Mouse (Mus musculus): Measurements from ENCODE around the gene Odf3. TPM values are rescaled to one million over a fixed set of nuclear protein-coding genes. Genes with fewer than 3 reads are reported as not detected.

Gene Odf3
- polyA plus RNA-seq, 2 experiments, result not detected

DNA sequence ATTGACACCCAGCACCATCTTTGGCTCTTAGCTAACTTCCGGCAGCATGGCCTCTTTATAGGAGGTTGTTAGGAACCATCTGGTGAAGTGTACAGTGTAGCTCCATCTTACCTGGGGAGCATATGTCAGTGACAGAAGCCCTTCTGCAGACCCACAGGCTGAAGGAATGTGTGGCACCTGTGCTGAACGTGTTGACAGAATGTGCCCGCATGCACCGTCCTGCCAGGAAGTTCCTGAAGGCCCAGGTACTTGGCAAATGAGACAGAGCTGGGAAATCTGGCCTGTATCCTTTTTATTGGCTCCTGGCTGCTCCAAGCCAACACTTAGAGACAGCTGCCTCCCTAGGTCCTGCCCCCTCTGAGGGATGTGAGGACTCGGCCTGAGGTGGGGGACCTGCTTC lies 13.1 kb downstream of the Odf3 start:
- Histone ChIP-seq H3K4me2 (ENCODE audit: low read depth) (no peak overlapping the region), H3K4me3 (ENCODE audit: insufficient read depth in 1 of 2, low read depth in 2 of 2, low read length in 2 of 2) (no peak overlapping the region), H3K36me3 (replicated peaks; ENCODE audit: control insufficient read depth, insufficient read depth, low read depth) (peaks cover 18% of the 10 kb centered on the region), H3K9me3 (ENCODE audit: control insufficient read depth, low read length) (no peaks in the 10 kb centered on the region), H3K27me3 (ENCODE audit: control insufficient read depth, insufficient read depth, low read length) (no peaks in the 10 kb centered on the region), H3K27ac (no peak overlapping the region), H3K9ac (replicated peaks) (no peak overlapping the region), H3K4me1 (replicated peaks; ENCODE audit: control insufficient read depth in 2 of 2, insufficient read depth in 2 of 2, low read length in 1 of 2) (peaks cover 7 to 9% of the 10 kb centered on the region in 2 experiments)
- ATAC-seq (ENCODE audit: insufficient read depth), result no peak
- 82% methylated on average over 5 of the region's 5 CpGs for WGBS (ENCODE audit: insufficient replicate concordance)
- no peak for DNase-seq (ENCODE audit: low read depth in 3 of 3, low spot score in 3 of 3)
- TF ChIP-seq EP300 (IDR thresholded peaks at IDR 0.05; ENCODE audit: low read depth), result no peak
- no peak for TF ChIP-seq CTCF (IDR thresholded peaks at IDR 0.05; ENCODE audit: low read depth)

DNA sequence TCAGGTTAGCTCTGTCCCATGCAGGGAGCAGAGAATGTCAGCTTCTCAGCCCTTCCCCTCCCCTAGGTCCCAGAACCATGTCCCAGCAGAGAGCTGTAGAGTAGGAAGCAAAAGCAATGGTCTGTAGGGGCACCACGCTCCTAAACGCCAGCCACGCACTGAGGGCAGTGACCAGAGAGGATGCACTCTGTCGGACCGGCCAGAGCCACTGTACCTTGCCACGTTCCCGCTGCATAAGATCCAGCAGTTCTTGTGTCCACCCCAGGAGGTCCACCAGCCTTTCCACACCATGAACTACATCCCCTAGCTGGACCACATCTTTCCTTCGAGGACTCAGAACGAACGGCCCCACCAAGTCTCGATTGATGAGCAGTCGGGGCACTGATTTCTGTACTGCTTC lies 17.2 kb downstream of the Odf3 start:
- TF ChIP-seq EP300 (IDR thresholded peaks at IDR 0.05; ENCODE audit: low read depth) (no peak), CTCF (IDR thresholded peaks at IDR 0.05; ENCODE audit: low read depth) (no peak)
- Histone ChIP-seq H3K27ac (no peak overlapping the region), H3K4me2 (ENCODE audit: low read depth) (no peak overlapping the region), H3K4me3 (ENCODE audit: insufficient read depth in 1 of 2, low read depth in 2 of 2, low read length in 2 of 2) (no peak overlapping the region), H3K36me3 (replicated peaks; ENCODE audit: control insufficient read depth, insufficient read depth, low read depth) (peaks cover 18% of the 10 kb centered on the region), H3K9ac (replicated peaks) (no peak overlapping the region), H3K27me3 (ENCODE audit: control insufficient read depth, insufficient read depth, low read length) (no peaks in the 10 kb centered on the region), H3K4me1 (replicated peaks; ENCODE audit: control insufficient read depth in 2 of 2, insufficient read depth in 2 of 2, low read length in 1 of 2) (no peaks in the 10 kb centered on the region), H3K9me3 (ENCODE audit: control insufficient read depth, low read length) (no peaks in the 10 kb centered on the region)
- 84% methylated on average over 12 of the region's 12 CpGs for WGBS (ENCODE audit: insufficient replicate concordance)
- DNase-seq (ENCODE audit: low read depth in 3 of 3, low spot score in 3 of 3) (no peak), ATAC-seq (ENCODE audit: insufficient read depth) (no peak)

DNA sequence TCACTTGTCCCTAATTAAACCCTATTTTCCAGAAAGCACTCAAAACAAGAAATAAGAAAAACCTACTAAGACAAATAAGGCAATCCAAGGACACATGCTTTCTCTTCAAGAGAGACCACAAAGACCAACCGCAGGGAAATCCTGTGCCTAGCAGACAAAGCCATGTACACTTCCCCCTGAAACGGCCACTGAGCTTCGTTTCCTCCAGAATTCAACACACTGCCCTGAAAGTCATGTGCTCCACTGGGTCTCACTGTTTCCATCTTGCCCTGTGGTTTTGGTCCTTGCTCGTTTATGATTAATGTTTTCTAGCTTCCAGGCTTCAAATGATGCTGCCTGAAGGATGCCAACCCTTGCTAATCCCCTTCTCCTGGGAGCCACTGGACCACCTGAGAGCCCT lies 26.6 kb downstream of the Odf3 start:
- no peaks in the 10 kb centered on the region for H3K9me3 ChIP-seq (ENCODE audit: control insufficient read depth, low read length)
- no peak overlapping the region for H3K4me2 ChIP-seq (ENCODE audit: low read depth)
- no peak overlapping the region for H3K9ac ChIP-seq (replicated peaks)
- TF ChIP-seq CTCF (IDR thresholded peaks at IDR 0.05; ENCODE audit: low read depth) (no peak), EP300 (IDR thresholded peaks at IDR 0.05; ENCODE audit: low read depth) (no peak)
- no peak for ATAC-seq (ENCODE audit: insufficient read depth)
- 23% methylated on average over 4 of the region's 4 CpGs for WGBS (ENCODE audit: insufficient replicate concordance)
- H3K36me3 ChIP-seq (replicated peaks; ENCODE audit: control insufficient read depth, insufficient read depth, low read depth), result peaks cover 9% of the 10 kb centered on the region; the same call in 1 of the 2 replicates
- no peak overlapping the region for H3K27ac ChIP-seq
- no peak for DNase-seq (ENCODE audit: low read depth in 3 of 3, low spot score in 3 of 3)
- H3K4me1 ChIP-seq (replicated peaks; ENCODE audit: control insufficient read depth in 2 of 2, insufficient read depth in 2 of 2, low read length in 1 of 2), result peaks cover under 1 to 9% of the 10 kb centered on the region in 2 experiments; a peak in 3 of 4 replicates
- no peaks in the 10 kb centered on the region for H3K27me3 ChIP-seq (ENCODE audit: control insufficient read depth, insufficient read depth, low read length)
- H3K4me3 ChIP-seq (ENCODE audit: insufficient read depth in 1 of 2, low read depth in 2 of 2, low read length in 2 of 2), result no peak overlapping the region

GRCm38 (mm10) chr7:140877364-140877763 lies 29.8 kb downstream of the Odf3 start:
- TF ChIP-seq EP300 (IDR thresholded peaks at IDR 0.05; ENCODE audit: low read depth) (no peak), CTCF (IDR thresholded peaks at IDR 0.05; ENCODE audit: low read depth) (no peak)
- Histone ChIP-seq H3K4me2 (ENCODE audit: low read depth) (no peak overlapping the region), H3K36me3 (replicated peaks; ENCODE audit: control insufficient read depth, insufficient read depth, low read depth) (peaks cover 9% of the 10 kb centered on the region; the same call in 1 of the 2 replicates), H3K27ac (no peak overlapping the region), H3K9ac (replicated peaks) (no peak overlapping the region), H3K9me3 (ENCODE audit: control insufficient read depth, low read length) (no peaks in the 10 kb centered on the region), H3K27me3 (ENCODE audit: control insufficient read depth, insufficient read depth, low read length) (no peaks in the 10 kb centered on the region), H3K4me3 (ENCODE audit: insufficient read depth in 1 of 2, low read depth in 2 of 2, low read length in 2 of 2) (no peak overlapping the region), H3K4me1 (replicated peaks; ENCODE audit: control insufficient read depth in 2 of 2, insufficient read depth in 2 of 2, low read length in 1 of 2) (peaks cover 19 to 26% of the 10 kb centered on the region in 2 experiments)
- WGBS (ENCODE audit: insufficient replicate concordance), result 62% methylated on average over 6 of the region's 6 CpGs
- DNase-seq (ENCODE audit: low read depth in 3 of 3, low spot score in 3 of 3), result no peak
- no peak for ATAC-seq (ENCODE audit: insufficient read depth)

DNA sequence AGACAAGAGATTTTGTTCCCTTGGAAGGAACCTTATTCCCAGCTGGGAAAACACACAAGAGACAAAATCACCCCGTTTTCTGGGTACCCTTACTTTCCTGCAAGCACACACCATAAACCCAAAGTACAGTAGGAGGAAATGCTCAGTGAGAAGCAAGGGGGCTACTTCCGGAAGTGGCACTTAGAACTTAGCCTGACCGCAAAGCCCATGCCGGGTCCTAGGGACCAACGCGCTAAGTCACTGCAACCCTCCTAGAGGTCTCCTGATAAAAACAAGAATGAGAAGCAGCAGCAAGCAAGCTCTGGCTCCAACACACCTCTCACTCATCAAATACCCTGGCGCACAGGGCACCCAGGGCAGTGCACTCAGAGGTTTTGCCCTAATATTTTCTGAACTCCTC lies 31.8 kb downstream of the Odf3 start:
- no peak overlapping the region for H3K4me3 ChIP-seq (ENCODE audit: insufficient read depth in 1 of 2, low read depth in 2 of 2, low read length in 2 of 2)

More for the DNA sequence above, 31.8 kb downstream of the Odf3 start:
- no peaks in the 10 kb centered on the region for H3K27me3 ChIP-seq (ENCODE audit: control insufficient read depth, insufficient read depth, low read length)
- TF ChIP-seq CTCF (IDR thresholded peaks at IDR 0.05; ENCODE audit: low read depth) (no peak), EP300 (IDR thresholded peaks at IDR 0.05; ENCODE audit: low read depth) (no peak)
- peak overlapping the region; percentile 7; the same call in 1 of the 2 replicates for H3K9ac ChIP-seq (replicated peaks)
- WGBS (ENCODE audit: insufficient replicate concordance), result 25% methylated on average over 7 of the region's 7 CpGs
- DNase-seq (ENCODE audit: low read depth in 3 of 3, low spot score in 3 of 3) (no peak), ATAC-seq (ENCODE audit: insufficient read depth) (no peak)
- no peaks in the 10 kb centered on the region for H3K9me3 ChIP-seq (ENCODE audit: control insufficient read depth, low read length)
- H3K27ac ChIP-seq, result no peak overlapping the region; the same call in 1 of the 2 replicates
- peaks cover 12% of the 10 kb centered on the region; the same call in 1 of the 2 replicates for H3K36me3 ChIP-seq (replicated peaks; ENCODE audit: control insufficient read depth, insufficient read depth, low read depth)
- H3K4me2 ChIP-seq (ENCODE audit: low read depth), result peak overlapping the region; percentile 92
- H3K4me1 ChIP-seq (replicated peaks; ENCODE audit: control insufficient read depth in 2 of 2, insufficient read depth in 2 of 2, low read length in 1 of 2), result peaks cover 27 to 31% of the 10 kb centered on the region in 2 experiments
